Mouse (Mus musculus) olfactory bulb, adult 2 months (tissue): ENCODE data around the gene Chd4.
"Not testable (repeated sequence)": the region's sequence is repeated elsewhere in the genome, so short reads cannot be mapped to it uniquely, and the experiment has no call there.

ENCODE experiments used
- CTCF ChIP-seq: fragments of 200-500 bp; IDR thresholded peaks from 2 replicates; pipeline ENCODE4 v1.5.1; 2012; ENCODE audit warnings: low read depth, mild to moderate bottlenecking, low read length, moderate library complexity; ENCODE audit not compliant: insufficient read depth
- POLR2A ChIP-seq: fragments of 200-500 bp; IDR thresholded peaks from 2 replicates; pipeline ENCODE4 v1.6.1; 2012; ENCODE audit warnings: mild to moderate bottlenecking, low read depth, low read length, moderate library complexity; ENCODE audit not compliant: insufficient read depth

DNA sequence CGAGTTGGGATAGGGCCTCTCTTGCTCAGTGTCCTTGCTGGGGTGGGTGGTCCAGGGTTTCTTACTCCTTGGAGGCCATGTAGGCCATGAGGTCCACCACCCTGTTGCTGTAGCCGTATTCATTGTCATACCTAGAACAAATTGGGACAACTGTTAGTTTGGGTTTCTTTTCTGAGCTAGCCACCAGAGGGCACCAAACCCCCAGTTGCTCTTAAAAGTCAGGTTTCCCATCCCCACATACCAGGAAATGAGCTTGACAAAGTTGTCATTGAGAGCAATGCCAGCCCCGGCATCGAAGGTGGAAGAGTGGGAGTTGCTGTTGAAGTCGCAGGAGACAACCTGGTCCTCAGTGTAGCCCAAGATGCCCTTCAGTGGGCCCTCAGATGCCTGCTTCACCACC lies 66.2 kb downstream of the Chd4 start:
- TF ChIP-seq POLR2A, CTCF: not testable (repeated sequence)
